ENCODE assay signal across 9 mouse cellular contexts in the genomic region with DNA sequence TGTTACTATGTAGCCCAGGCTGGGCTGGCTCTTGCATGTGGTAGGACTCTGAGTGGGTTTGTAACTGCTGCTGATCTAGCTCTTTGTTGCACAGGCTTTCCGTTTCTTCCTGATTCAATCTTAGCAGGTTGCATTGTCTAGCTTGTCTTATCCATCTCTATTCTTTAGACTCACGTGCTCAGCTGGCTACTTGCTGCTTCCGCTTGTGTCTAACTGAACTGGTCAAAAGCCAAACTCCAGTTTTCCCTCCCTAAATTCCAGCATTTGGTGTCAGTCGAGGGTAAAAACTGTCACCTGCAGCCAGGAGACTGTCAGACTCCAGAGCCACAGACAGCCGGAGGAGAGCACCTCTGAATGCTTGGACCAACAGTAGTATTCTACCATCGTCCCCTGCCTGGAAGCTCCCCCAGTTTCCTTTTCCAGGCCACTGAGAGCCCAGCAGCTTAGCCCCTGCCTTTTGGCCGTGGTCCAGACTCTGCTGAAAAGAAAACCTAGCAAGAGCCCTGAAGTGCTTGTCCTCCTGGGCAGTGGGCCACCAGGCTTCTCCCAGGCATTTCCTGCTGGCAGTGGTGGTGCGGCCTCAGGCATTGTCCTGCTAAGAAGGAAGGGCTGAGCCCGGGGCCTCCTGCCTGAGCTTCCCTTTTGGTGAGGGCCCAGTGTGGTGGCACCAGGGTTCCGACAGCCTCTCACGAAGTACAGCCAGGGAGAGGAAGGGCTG. TPM values are rescaled to one million over a fixed set of nuclear protein-coding genes. Genes with fewer than 3 reads are reported as not detected.
DNase-seq lines count a peak whose midpoint lies in the region; ATAC-seq lines count a peak whose summit lies in the region.
"Had no signal": no experiment of that assay in that cellular context is flagged by ENCODE, and none has a peak within 500 bp of the region (broad histone marks: within the 10 kb centered on the region; RNA-seq: fewer than 3 reads in every experiment).

No protein-coding gene starts in this region.

- no peaks in the 10 kb centered on the region for H3K27me3 ChIP-seq in lung, embryonic 16.5 days (ENCODE audit: control insufficient read depth, insufficient read depth, low read depth, low read length)

- H3K27ac ChIP-seq in lung, embryonic 16.5 days (ENCODE audit: low read length): peak overlapping the region; percentile 97

- H3K4me3 ChIP-seq in lung, embryonic 16.5 days (ENCODE audit: low read length): no peak overlapping the region

- peak; percentile 83 for DNase-seq in NIH3T3 (ENCODE audit: low read depth)
- DNase-seq in cerebellum, adult 11-12 months: peak; percentile 56
- peak; percentile 64 to 84 for DNase-seq in frontal cortex, postnatal 14 days (ENCODE audit: low spot score in 2 of 2)
- peak; percentile 94 for DNase-seq in heart, postnatal 4 days
- peak; percentile 84 for DNase-seq in layer of hippocampus, adult 9-11 months
- peak; percentile 69 to 81 for DNase-seq in right cerebral cortex, postnatal 36 days (ENCODE audit: low spot score in 2 of 2)
- no peak for DNase-seq in thymus, postnatal 0 days (ENCODE audit: low spot score)

- H3K4me1 ChIP-seq in lung, embryonic 16.5 days (replicated peaks; ENCODE audit: control insufficient read depth, insufficient read depth, low read length): peaks cover 21% of the 10 kb centered on the region

- H3K9me3 ChIP-seq in lung, embryonic 16.5 days (ENCODE audit: control insufficient read depth, low read length): peaks cover 8% of the 10 kb centered on the region

- H3K36me3 ChIP-seq in lung, embryonic 16.5 days (ENCODE audit: control insufficient read depth, insufficient read depth, low read length): 0 out of 2 replicates have a peak, but pooled peaks cover 2% of the 10 kb centered on the region

- peak overlapping the region; percentile 56 for H3K9ac ChIP-seq in lung, embryonic 16.5 days (ENCODE audit: low read length)

- H3K4me2 ChIP-seq in lung, embryonic 16.5 days (ENCODE audit: low read depth, low read length): peak overlapping the region; percentile 37

- WGBS in lung, embryonic 16.5 days: 9% methylated on average over 11 of the region's 11 CpGs

- peak; percentile 88 for ATAC-seq in lung, embryonic 16.5 days (ENCODE audit: low read depth)

RNA-seq across cellular contexts. Expression of gene Tmem44, which starts 2.1 kb away (rescaled TPM):
- total RNA-seq in heart, postnatal 4 days (2021): 10 to 100 TPM; 19.4 to 19.7 TPM
- polyA plus RNA-seq in lung, embryonic 16.5 days (2015; fragmentation: Nextera tagmentation; extraction: Ambion mirVana): 23.5 and 23.8 TPM in 2 replicates
- 2.1 and 2.2 TPM in 2 replicates for polyA plus RNA-seq in thymus, postnatal 0 days (2015; fragmentation: Nextera tagmentation; extraction: Ambion mirVana)
- total RNA-seq: neutrophil, adult 5-6 weeks had no signal

RNA-seq across cellular contexts. Expression of gene Lsg1, which starts 34.6 kb away (rescaled TPM):
- total RNA-seq in heart, postnatal 4 days (2021): 10 to 100 TPM; 31.5 to 33.2 TPM
- polyA plus RNA-seq in lung, embryonic 16.5 days (2015; fragmentation: Nextera tagmentation; extraction: Ambion mirVana): 55.1 and 57.1 TPM in 2 replicates
- polyA plus RNA-seq in thymus, postnatal 0 days (2015; fragmentation: Nextera tagmentation; extraction: Ambion mirVana): 67.2 and 68.2 TPM in 2 replicates

RNA-seq across cellular contexts. Expression of gene Fam43a, which starts 46.7 kb away (rescaled TPM):
- total RNA-seq in heart, postnatal 4 days (2021): 10 to 100 TPM; 26.2 to 29.0 TPM
- 23.0 and 24.3 TPM in 2 replicates for polyA plus RNA-seq in lung, embryonic 16.5 days (2015; fragmentation: Nextera tagmentation; extraction: Ambion mirVana)
- polyA plus RNA-seq in thymus, postnatal 0 days (2015; fragmentation: Nextera tagmentation; extraction: Ambion mirVana): 10.4 and 13.3 TPM in 2 replicates
